Mouse (Mus musculus): ENCODE measurements around the gene Olfr1354. TPM values are rescaled to one million over a fixed set of nuclear protein-coding genes. Genes with fewer than 3 reads are reported as not detected.

Gene Olfr1354
- not detected for total RNA-seq (2023)

GRCm38 (mm10) chr10:78912871-78913270 lies at the start of gene Olfr1354:
Gene Olfr1354 (plus strand): TSS chr10:78913171.

GRCm38 (mm10) chr10:78875240-78875639 lies 37.7 kb upstream of the Olfr1354 start, which contains the start of gene Olfr1355:
Gene Olfr1355 (plus strand): TSS chr10:78875540.

GRCm38 (mm10) chr10:78950336-78950735 lies 37.4 kb downstream of the Olfr1354 start, which contains the start of gene Olfr8:
Gene Olfr8 (plus strand): TSS chr10:78950636.

GRCm38 (mm10) chr10:78963009-78963408 lies 50.0 kb downstream of the Olfr1354 start, which contains the start of gene Olfr1353:
Gene Olfr1353 (plus strand): TSS chr10:78963309.

Other genes with a start within 250 kb of the Olfr1354 start
- not detected for gene Casp14, start 194.9 kb upstream of the Olfr1354 start, total RNA-seq (2023)
- gene Ccdc105, start 160.1 kb upstream of the Olfr1354 start, total RNA-seq (2023): not detected
- not detected for gene Slc1a6, start 132.7 kb upstream of the Olfr1354 start, total RNA-seq (2023)
- not detected for gene Olfr1356, start 61.0 kb upstream of the Olfr1354 start, total RNA-seq (2023)
- gene Olfr1355, start 37.6 kb upstream of the Olfr1354 start, total RNA-seq (2023): not detected
- gene Olfr8, start 37.5 kb downstream of the Olfr1354 start, total RNA-seq (2023): not detected
- not detected for gene Olfr1353, start 50.1 kb downstream of the Olfr1354 start, total RNA-seq (2023)
- gene Olfr1352, start 67.9 kb downstream of the Olfr1354 start, total RNA-seq (2023): not detected
- not detected for gene Olfr1351, start 99.3 kb downstream of the Olfr1354 start, total RNA-seq (2023)
- gene Olfr57, start 115.6 kb downstream of the Olfr1354 start, total RNA-seq (2023): not detected
- gene 2610008E11Rik, start 184.4 kb downstream of the Olfr1354 start, total RNA-seq (2023): 18.5 TPM
- not detected for gene Vmn2r80, start 235.6 kb downstream of the Olfr1354 start, total RNA-seq (2023)

Measured in CD8-positive naive resting alpha-beta T cell, adult 57 days (primary cell).